Comparison of ENCODE assay signal across 23 mouse cellular contexts in the genomic region with DNA sequence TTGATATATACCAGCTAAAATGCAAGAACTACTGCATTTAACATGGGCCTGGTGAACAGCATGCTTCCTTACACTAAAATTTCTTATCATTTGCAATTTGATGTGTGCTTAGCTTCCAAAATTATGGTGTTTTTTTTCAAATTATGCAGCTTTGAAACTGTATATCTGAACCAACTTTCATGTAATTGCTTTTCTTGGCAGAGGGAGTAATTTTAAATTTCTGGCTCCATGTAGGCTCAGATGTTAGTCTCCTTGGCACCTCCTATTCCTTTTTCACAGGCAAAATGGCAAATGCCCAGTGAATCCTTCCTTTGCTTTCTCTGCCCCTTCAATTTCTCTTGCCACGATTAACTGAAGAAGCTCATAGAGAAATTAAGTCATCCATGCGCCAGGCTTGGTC.
DNase-seq lines count a peak whose midpoint lies in the region; ATAC-seq and TF ChIP-seq lines count a peak whose summit lies in the region.
"Had no signal": no experiment of that assay in that cellular context is flagged by ENCODE, and none has a peak within 500 bp of the region (broad histone marks: within the 10 kb centered on the region; RNA-seq: fewer than 3 reads in every experiment).

No protein-coding gene starts in this region.

- H3K4me1 ChIP-seq in forebrain, embryonic 14.5 days (ENCODE audit: control insufficient read depth, insufficient read depth, low read length) = no peaks in the 10 kb centered on the region
- no peaks in the 10 kb centered on the region for H3K4me1 ChIP-seq in forebrain, embryonic 12.5 days
- peaks cover 13% of the 10 kb centered on the region; the same call in 1 of the 2 replicates for H3K4me1 ChIP-seq in forebrain, postnatal 0 days (ENCODE audit: insufficient read depth)
- no peaks in the 10 kb centered on the region for H3K4me1 ChIP-seq in forebrain, embryonic 11.5 days (replicated peaks; ENCODE audit: control insufficient read depth, insufficient read depth, low read length)
- H3K4me1 ChIP-seq: hindbrain, embryonic 10.5 days; hindbrain, embryonic 13.5 days; intestine, embryonic 15.5 days had no signal

- H3K27me3 ChIP-seq in forebrain, embryonic 14.5 days (replicated peaks; ENCODE audit: control insufficient read depth, insufficient read depth, low read length) = no peaks in the 10 kb centered on the region
- no peaks in the 10 kb centered on the region for H3K27me3 ChIP-seq in forebrain, embryonic 12.5 days
- no peaks in the 10 kb centered on the region for H3K27me3 ChIP-seq in forebrain, postnatal 0 days (ENCODE audit: insufficient read depth, low read length)
- no peaks in the 10 kb centered on the region for H3K27me3 ChIP-seq in forebrain, embryonic 11.5 days (ENCODE audit: control insufficient read depth, insufficient read depth, low read length)
- H3K27me3 ChIP-seq: hindbrain, embryonic 13.5 days; intestine, embryonic 15.5 days had no signal

- no peak overlapping the region for H3K27ac ChIP-seq in forebrain, embryonic 14.5 days (ENCODE audit: low read depth, low read length)
- H3K27ac ChIP-seq in forebrain, embryonic 12.5 days = no peak overlapping the region
- H3K27ac ChIP-seq in forebrain, postnatal 0 days (ENCODE audit: low read depth, low read length) = peak overlapping the region; percentile 76
- H3K27ac ChIP-seq in forebrain, embryonic 11.5 days (ENCODE audit: low read depth, low read length) = no peak overlapping the region
- H3K27ac ChIP-seq: gastrocnemius, adult 2 months; hindbrain, embryonic 10.5 days; hindbrain, embryonic 13.5 days; intestine, embryonic 15.5 days had no signal

- no peak overlapping the region for H3K4me3 ChIP-seq in forebrain, embryonic 14.5 days (ENCODE audit: low read depth, low read length)
- H3K4me3 ChIP-seq in forebrain, embryonic 12.5 days (replicated peaks) = no peak overlapping the region
- no peak overlapping the region for H3K4me3 ChIP-seq in forebrain, postnatal 0 days (ENCODE audit: low read depth, low read length)
- H3K4me3 ChIP-seq in forebrain, embryonic 11.5 days (ENCODE audit: low read depth, low read length) = no peak overlapping the region
- H3K4me3 ChIP-seq: gastrocnemius, adult 2 months; hindbrain, embryonic 10.5 days; hindbrain, embryonic 13.5 days; intestine, embryonic 15.5 days had no signal

- no peaks in the 10 kb centered on the region for H3K36me3 ChIP-seq in forebrain, embryonic 14.5 days (ENCODE audit: control insufficient read depth, insufficient read depth, low read length)
- H3K36me3 ChIP-seq in forebrain, embryonic 12.5 days (replicated peaks) = no peaks in the 10 kb centered on the region
- H3K36me3 ChIP-seq in forebrain, postnatal 0 days (ENCODE audit: insufficient read depth) = no peaks in the 10 kb centered on the region
- no peaks in the 10 kb centered on the region for H3K36me3 ChIP-seq in forebrain, embryonic 11.5 days (ENCODE audit: control insufficient read depth, insufficient read depth, low read length)
- H3K36me3 ChIP-seq: hindbrain, embryonic 10.5 days; hindbrain, embryonic 13.5 days; intestine, embryonic 15.5 days had no signal

- ATAC-seq in forebrain, embryonic 14.5 days = no peak
- no peak for ATAC-seq in forebrain, embryonic 12.5 days (ENCODE audit: low FRiP score)
- peak; percentile 72 for ATAC-seq in forebrain, postnatal 0 days
- ATAC-seq in forebrain, embryonic 11.5 days (replicated peaks; ENCODE audit: low FRiP score) = no peak
- ATAC-seq: activated CD4-positive, CD25-positive, alpha-beta regulatory T cell, adult 4 months; hindbrain, embryonic 16.5 days; intestine, embryonic 15.5 days had no signal

- no peak overlapping the region for H3K9ac ChIP-seq in forebrain, embryonic 14.5 days (ENCODE audit: low read length)
- H3K9ac ChIP-seq in forebrain, embryonic 12.5 days = no peak overlapping the region
- no peak overlapping the region for H3K9ac ChIP-seq in forebrain, postnatal 0 days
- no peak overlapping the region for H3K9ac ChIP-seq in forebrain, embryonic 11.5 days (ENCODE audit: low read length)
- H3K9ac ChIP-seq: hindbrain, embryonic 13.5 days; intestine, embryonic 15.5 days had no signal

- H3K4me2 ChIP-seq in forebrain, embryonic 14.5 days (ENCODE audit: low read length) = no peak overlapping the region
- no peak overlapping the region for H3K4me2 ChIP-seq in forebrain, embryonic 12.5 days
- no peak overlapping the region for H3K4me2 ChIP-seq in forebrain, postnatal 0 days (ENCODE audit: low read depth)
- no peak overlapping the region for H3K4me2 ChIP-seq in forebrain, embryonic 11.5 days (ENCODE audit: low read depth, low read length, severe bottlenecking)
- H3K4me2 ChIP-seq: heart, embryonic 11.5 days; hindbrain, embryonic 13.5 days; intestine, embryonic 15.5 days had no signal

- H3K9me3 ChIP-seq in forebrain, embryonic 14.5 days (replicated peaks; ENCODE audit: control insufficient read depth, low read length) = no peaks in the 10 kb centered on the region
- H3K9me3 ChIP-seq in forebrain, embryonic 12.5 days = no peaks in the 10 kb centered on the region
- no peaks in the 10 kb centered on the region for H3K9me3 ChIP-seq in forebrain, postnatal 0 days (ENCODE audit: low read length)
- H3K9me3 ChIP-seq in forebrain, embryonic 11.5 days (ENCODE audit: control insufficient read depth, low read length) = no peaks in the 10 kb centered on the region
- H3K9me3 ChIP-seq: hindbrain, embryonic 10.5 days; hindbrain, embryonic 13.5 days; intestine, embryonic 15.5 days had no signal

- DNase-seq in forebrain, embryonic 14.5 days (ENCODE audit: low spot score) = peak; percentile 56
- peak; percentile 64 for DNase-seq in forebrain, postnatal 0 days
- DNase-seq in forebrain, embryonic 11.5 days (ENCODE audit: low spot score) = no peak
- peak; percentile 8 for DNase-seq in right cerebral cortex, adult 18-20 months
- DNase-seq in right cerebral cortex, postnatal 25 days = no peak
- no peak for DNase-seq in spleen, postnatal 36 days (ENCODE audit: low spot score in 2 of 2)
- DNase-seq in embryo, embryonic 10.5 days (ENCODE audit: low spot score) = no peak
- DNase-seq: adrenal gland, adult 8-10 months; adrenal gland, postnatal 25 days; cerebellum, adult 11-12 months; cerebellum, adult 8-10 months; cerebellum, postnatal 36 days; gastrocnemius, adult 2 months; gastrocnemius, postnatal 14 days; heart, postnatal 36 days; kidney, adult 11 months had no signal

- TF ChIP-seq CTCF in forebrain, postnatal 0 days (IDR thresholded peaks at IDR 0.05; ENCODE audit: low read depth) = no peak

- 80% methylated on average over 2 of the region's 2 CpGs for WGBS in forebrain, embryonic 14.5 days
- 90% methylated on average over 2 of the region's 2 CpGs for WGBS in forebrain, embryonic 12.5 days
- 68% methylated on average over 2 of the region's 2 CpGs for WGBS in forebrain, postnatal 0 days
- WGBS in forebrain, embryonic 11.5 days = 92% methylated on average over 2 of the region's 2 CpGs

Comparison
In these comparisons a context has a peak if more than half of its experiments do, and no peak if none do; other contexts are left out.
1. DNase-seq: peak in forebrain, embryonic 14.5 days (single experiment), forebrain, postnatal 0 days (single experiment) and right cerebral cortex, adult 18-20 months (single experiment); none in forebrain, embryonic 11.5 days (single experiment), right cerebral cortex, postnatal 25 days (single experiment), spleen, postnatal 36 days (0 of 2) and embryo, embryonic 10.5 days (single experiment).